Mouse (Mus musculus) kidney, postnatal 10 days (tissue): Measurements from ENCODE around the gene Gdf1.

Experiments used
- DNase-seq: peaks from one replicate; pipeline ENCODE4 v3.0.0; 2021; ENCODE audit warnings: mixed read lengths

Gdf1 gene

DNA sequence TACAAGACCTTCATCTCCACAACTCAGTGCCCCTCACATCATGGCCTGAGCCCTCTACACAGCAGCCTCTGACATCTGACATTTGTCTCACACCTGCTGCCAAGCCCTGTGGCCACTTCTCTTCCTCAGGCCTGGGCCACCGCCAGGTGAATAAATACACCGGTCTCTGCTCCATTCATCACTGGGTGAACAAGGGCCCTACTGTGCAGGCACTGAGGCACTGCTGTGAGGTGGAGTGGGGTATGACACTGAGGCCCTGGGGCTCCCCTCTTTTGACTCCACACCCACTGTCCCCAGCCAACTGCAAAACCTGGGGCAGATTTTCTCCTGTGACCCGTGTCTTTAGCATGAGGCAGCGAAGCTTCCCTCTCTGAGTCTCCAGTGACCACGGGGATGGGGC lies 37.0 kb downstream of the Gdf1 start:
- DNase-seq, result no peak

DNA sequence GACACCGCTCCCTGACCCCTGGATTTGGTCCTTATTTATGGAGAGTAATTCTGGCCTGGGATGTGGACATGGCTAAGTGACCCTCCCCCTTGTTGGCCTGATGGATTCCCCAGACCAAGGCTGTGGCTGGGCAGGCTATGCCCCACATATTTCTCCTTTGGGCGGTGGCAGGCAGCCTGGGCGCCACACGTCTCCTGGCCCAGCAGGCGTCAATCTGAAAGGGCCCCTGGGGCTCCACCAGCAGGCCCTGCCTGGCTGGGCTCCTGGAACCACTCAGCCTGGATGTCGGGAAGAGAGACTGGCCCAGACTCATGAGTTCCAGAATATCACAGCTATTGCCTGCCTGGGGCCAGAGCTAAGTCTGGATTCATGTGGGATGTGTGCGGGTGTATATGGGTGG lies 40.9 kb downstream of the Gdf1 start:
- DNase-seq, result no peak

DNA sequence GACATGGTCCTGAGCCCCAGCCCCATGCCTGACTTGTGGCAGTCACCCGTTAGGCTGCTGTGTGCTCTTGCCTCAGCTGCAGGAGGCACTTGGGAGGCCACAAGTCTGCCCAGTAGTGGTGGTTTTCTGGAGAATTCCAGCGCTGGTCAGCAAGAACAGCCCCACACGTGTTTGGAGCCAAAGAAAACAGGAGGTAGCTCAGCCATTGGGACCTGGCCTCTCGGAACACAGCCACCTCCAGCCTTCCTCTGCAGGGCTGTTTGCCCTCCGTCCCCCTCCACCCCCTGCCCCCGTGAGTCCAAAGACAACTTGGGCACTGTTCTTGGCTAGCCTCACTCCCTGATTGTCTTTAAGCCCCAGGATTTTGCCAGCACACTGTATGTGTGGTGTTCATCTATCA lies 42.3 kb downstream of the Gdf1 start:
- DNase-seq, result peak; percentile 52

DNA sequence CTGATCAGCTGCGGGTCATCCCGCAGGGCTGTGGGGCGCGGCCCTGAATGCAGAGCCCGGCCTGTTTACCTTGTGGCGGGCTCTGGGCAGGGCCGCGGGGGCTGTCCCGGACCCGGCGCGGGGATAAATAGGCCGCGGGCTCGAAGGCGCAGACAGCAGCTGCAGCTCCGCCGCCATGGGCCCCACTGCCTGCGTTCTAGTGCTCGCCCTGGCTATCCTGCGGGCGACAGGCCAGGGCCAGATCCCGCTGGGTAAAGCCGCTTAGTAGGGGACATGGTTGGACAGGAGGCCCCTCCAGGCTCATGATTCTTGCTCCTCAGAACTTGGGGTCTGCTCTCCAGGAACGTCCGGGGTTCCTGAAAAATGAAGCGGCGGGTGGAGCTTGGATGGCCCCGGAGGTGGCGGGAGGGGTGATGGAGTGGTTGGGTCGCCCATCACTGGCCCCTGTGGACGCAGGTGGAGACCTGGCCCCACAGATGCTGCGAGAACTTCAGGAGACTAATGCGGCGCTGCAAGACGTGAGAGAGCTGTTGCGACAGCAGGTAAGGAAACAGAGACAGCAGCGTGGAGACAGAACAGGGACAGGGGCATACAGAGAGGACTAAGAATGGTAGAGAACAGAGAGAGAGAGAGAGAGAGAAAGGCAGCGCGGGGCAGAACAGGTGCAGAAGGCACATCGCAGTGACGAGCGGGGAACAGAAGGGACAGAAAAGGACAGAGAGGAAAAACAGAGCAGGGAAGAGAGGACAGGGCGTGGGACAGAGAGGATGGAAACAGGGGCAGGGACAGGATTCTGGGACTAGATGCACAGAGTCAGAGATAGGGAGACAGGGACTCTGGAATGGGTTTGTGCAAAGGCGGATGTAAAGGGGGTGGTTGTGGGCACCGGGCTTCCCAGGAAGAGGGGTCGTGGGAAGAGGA lies 44.0 kb downstream of the Gdf1 start, which contains the start of gene Comp:
Gene Comp, plus strand, starts transcription at position 162 of the 921 bp plus-strand sequence.
- no peak for DNase-seq

DNA sequence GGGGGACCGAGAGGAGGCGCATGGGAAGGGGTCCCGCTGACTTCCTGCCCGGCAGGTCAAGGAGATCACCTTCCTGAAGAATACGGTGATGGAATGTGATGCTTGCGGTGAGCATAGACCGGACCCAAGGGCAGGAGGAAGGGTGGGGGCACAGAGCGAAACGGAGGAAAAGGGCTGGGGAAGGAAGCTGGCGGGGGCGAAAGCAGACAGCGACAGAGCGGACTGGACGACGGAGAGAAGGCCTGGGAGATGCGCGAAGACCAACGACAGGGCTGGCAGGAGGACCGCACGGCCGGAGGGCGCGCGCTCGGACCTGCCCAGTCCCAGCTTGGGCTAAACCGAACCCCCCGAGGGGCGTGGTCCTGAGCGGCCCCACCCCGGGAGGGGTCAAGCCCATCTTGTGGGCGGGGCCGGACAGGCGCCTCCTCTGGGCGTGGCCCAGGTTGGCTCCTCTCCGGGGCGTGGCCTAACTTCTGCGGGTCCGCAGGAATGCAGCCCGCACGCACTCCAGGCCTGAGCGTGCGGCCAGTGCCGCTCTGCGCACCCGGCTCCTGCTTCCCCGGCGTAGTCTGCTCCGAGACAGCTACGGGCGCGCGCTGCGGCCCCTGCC lies 44.8 kb downstream of the Gdf1 start:
- peak; percentile 91 for DNase-seq

DNA sequence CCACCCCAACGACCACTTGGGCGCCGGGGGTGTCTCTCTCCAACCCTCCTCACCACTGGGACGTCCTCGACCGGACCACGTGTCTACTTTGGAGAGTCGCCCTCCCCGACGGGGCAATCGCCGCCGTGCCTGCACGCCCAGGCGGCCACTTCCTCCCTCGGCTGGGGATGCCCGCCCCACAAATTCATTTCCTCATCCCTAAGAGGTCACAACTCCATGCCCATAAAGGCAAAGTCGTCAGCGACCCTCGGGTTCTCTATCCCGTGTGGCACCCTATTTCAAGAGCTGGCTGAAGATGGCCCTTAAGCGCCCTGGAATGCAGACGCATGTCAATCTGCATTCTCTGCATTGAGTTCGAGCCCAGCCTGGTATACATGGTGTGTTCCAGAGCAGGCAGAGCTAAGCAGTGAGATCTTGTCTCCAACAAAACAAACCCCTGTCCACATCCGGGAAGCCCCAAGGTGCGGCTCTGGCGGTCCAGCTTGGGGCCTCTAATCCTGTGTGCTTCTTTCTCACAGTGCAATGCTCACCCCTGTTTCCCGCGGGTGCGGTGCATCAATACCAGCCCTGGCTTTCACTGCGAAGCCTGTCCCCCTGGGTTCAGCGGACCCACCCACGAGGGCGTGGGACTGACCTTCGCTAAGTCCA lies 45.7 kb downstream of the Gdf1 start:
- no peak for DNase-seq

DNA sequence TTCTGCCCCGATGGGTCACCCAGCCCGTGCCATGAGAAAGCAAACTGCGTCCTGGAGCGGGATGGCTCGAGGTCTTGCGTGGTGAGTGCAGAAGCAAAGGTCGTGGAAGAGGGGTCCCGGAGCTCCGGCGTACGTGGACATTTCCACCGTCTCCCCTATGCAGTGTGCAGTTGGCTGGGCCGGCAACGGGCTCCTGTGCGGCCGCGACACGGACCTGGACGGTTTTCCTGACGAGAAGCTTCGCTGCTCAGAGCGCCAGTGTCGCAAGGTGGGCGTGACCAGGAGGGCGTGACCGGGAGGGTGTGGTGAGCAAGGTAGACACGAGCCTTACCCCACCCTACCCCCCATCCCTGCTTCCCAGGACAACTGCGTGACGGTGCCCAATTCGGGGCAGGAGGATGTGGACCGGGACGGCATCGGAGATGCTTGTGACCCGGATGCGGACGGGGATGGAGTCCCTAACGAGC lies 46.7 kb downstream of the Gdf1 start:
- DNase-seq, result no peak

DNA sequence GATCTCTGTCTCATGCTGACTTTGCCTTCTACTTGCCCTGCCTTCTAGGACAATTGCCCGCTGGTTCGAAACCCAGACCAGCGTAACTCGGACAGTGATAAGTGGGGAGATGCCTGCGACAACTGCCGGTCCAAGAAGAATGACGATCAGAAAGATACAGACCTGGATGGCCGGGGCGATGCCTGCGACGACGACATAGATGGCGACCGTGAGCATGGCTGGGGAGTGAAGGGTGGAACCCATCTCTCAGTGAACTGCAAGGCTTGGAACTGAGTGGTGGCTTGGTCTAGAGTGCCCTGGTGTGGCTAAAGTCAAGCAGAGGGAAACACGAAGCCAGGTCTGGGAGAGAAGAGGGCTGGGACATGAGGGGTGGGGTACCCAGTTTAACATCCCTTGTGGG lies 47.4 kb downstream of the Gdf1 start:
- no peak for DNase-seq

DNA sequence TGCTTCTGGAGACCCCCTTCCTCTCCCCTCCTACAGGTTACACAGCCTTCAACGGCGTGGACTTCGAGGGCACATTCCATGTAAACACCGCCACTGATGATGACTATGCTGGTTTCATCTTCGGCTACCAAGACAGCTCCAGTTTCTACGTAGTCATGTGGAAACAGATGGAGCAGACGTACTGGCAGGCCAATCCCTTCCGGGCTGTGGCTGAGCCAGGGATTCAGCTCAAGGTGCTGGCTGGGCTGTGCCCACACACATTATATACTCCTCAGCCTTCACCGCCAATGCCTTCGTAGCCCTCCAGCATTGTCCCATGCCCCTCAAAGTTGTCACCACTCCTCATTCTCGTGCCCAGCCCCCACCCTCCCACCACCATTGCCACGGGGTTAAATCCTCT lies 50.5 kb downstream of the Gdf1 start:
- no peak for DNase-seq
